Comparison of ENCODE assay signal across 8 mouse cellular contexts in genomic region chr3:21564211-21564781, GRCm38 (mm10).
A peak's percentile ranks its signal among the peaks of the same experiment; 100 is the strongest.
DNase-seq lines count a peak whose midpoint lies in the region; ATAC-seq lines count a peak whose summit lies in the region.

No protein-coding gene starts in this region.

- 13% methylated on average over 3 of the region's 3 CpGs for WGBS in hindbrain, embryonic 16.5 days
- WGBS in midbrain, embryonic 10.5 days: 16% methylated on average over 3 of the region's 3 CpGs

- H3K9me3 ChIP-seq in hindbrain, embryonic 16.5 days (ENCODE audit: control insufficient read depth, low read length): no peaks in the 10 kb centered on the region
- no peaks in the 10 kb centered on the region for H3K9me3 ChIP-seq in midbrain, embryonic 10.5 days (replicated peaks)

- H3K4me2 ChIP-seq in hindbrain, embryonic 16.5 days (ENCODE audit: low read length): no peak overlapping the region; the same call in 1 of the 2 replicates

- no peak overlapping the region for H3K4me3 ChIP-seq in hindbrain, embryonic 16.5 days (ENCODE audit: low read length)
- no peak overlapping the region for H3K4me3 ChIP-seq in midbrain, embryonic 10.5 days

- peak; percentile 87 for DNase-seq in adipocyte (ENCODE audit: low spot score)
- peak; percentile 78 for DNase-seq in embryo, embryonic 10.5 days (ENCODE audit: low spot score)
- DNase-seq in gastrocnemius, postnatal 10 days: peak; percentile 67
- DNase-seq in layer of hippocampus, postnatal 36 days: peak; percentile 57 to 58
- peak; percentile 68 for DNase-seq in midbrain, embryonic 10.5 days (ENCODE audit: low spot score)
- peak; percentile 79 to 85 for DNase-seq in right cerebral cortex, postnatal 36 days (ENCODE audit: low spot score in 2 of 2)
- DNase-seq in natural killer cell, adult 2 months (ENCODE audit: low spot score in 2 of 2): no peak

- H3K27ac ChIP-seq in hindbrain, embryonic 16.5 days (ENCODE audit: low read depth, low read length): peak overlapping the region; percentile 70
- peak overlapping the region; percentile 81 for H3K27ac ChIP-seq in midbrain, embryonic 10.5 days (replicated peaks)

- H3K36me3 ChIP-seq in hindbrain, embryonic 16.5 days (ENCODE audit: control insufficient read depth, insufficient read depth, low read length): no peaks in the 10 kb centered on the region
- no peaks in the 10 kb centered on the region for H3K36me3 ChIP-seq in midbrain, embryonic 10.5 days

- H3K4me1 ChIP-seq in hindbrain, embryonic 16.5 days (ENCODE audit: control insufficient read depth, insufficient read depth, low read depth, low read length): peaks cover 14% of the 10 kb centered on the region
- H3K4me1 ChIP-seq in midbrain, embryonic 10.5 days: peaks cover 27% of the 10 kb centered on the region

- ATAC-seq in hindbrain, embryonic 16.5 days: peak; percentile 94

- H3K9ac ChIP-seq in hindbrain, embryonic 16.5 days (ENCODE audit: low read depth, low read length): no peak overlapping the region

- no peaks in the 10 kb centered on the region for H3K27me3 ChIP-seq in hindbrain, embryonic 16.5 days (replicated peaks; ENCODE audit: control insufficient read depth, insufficient read depth, low read length)
- no peaks in the 10 kb centered on the region for H3K27me3 ChIP-seq in midbrain, embryonic 10.5 days (ENCODE audit: low read depth, poor library complexity, severe bottlenecking)

Comparison
In these comparisons a context has a peak if more than half of its experiments do, and no peak if none do; other contexts are left out.
1. DNase-seq: peak in adipocyte (single experiment), embryo, embryonic 10.5 days (single experiment), gastrocnemius, postnatal 10 days (single experiment), layer of hippocampus, postnatal 36 days (2 of 2), midbrain, embryonic 10.5 days (single experiment) and right cerebral cortex, postnatal 36 days (2 of 2); none in natural killer cell, adult 2 months (0 of 2).